Mouse (Mus musculus): ENCODE measurements around the gene Blvra. TPM values are rescaled to one million over a fixed set of nuclear protein-coding genes. Genes with fewer than 3 reads are reported as not detected.

The Blvra gene
- polyA plus RNA-seq, 1 experiment, result 38.9 TPM

GRCm38 (mm10) chr2:127145699-127146098, 75.2 kb downstream of the Blvra start:
- no peak for TF ChIP-seq POLR2A (IDR thresholded peaks at IDR 0.05; ENCODE audit: borderline replicate concordance, insufficient read depth, low read length)
- no peak for TF ChIP-seq CTCF (IDR thresholded peaks at IDR 0.05; ENCODE audit: borderline replicate concordance, insufficient read depth, low read depth, low read length)
- DNase-seq, result no peak
- H3K4me1 ChIP-seq (ENCODE audit: control insufficient read depth, insufficient read depth, low read length), result no peaks in the 10 kb centered on the region; the same call in 1 of the 2 replicates
- 85% methylated on average over 3 of the region's 3 CpGs for WGBS
- no peaks in the 10 kb centered on the region for H3K27me3 ChIP-seq (ENCODE audit: control insufficient read depth, insufficient read depth, low read length)
- H3K27ac ChIP-seq (ENCODE audit: insufficient read depth, low read length), result no peak overlapping the region
- no peak overlapping the region for H3K4me3 ChIP-seq (replicated peaks; ENCODE audit: insufficient read depth, low read depth, low read length)

Other genes with a start within 250 kb of the Blvra start
- 27.6 and 28.9 TPM in 2 replicates for gene Trpm7, start 194.4 kb upstream of the Blvra start, polyA plus RNA-seq (2012; rRNA removed)
- gene Sppl2a, start 137.4 kb upstream of the Blvra start, polyA plus RNA-seq (2012; rRNA removed), result 20.0 and 20.1 TPM in 2 replicates
- gene Ap4e1, start 61.9 kb upstream of the Blvra start, polyA plus RNA-seq (2012; rRNA removed), result 11.1 and 11.4 TPM in 2 replicates
- gene Ncaph, start 63.3 kb downstream of the Blvra start, polyA plus RNA-seq (2012; rRNA removed), result 1.1 and 2.0 TPM in 2 replicates
- 1.2 and 2.0 TPM in 2 replicates for gene Itpripl1, start 72.8 kb downstream of the Blvra start, polyA plus RNA-seq (2012; rRNA removed)
- gene 1810024B03Rik, start 137.6 kb downstream of the Blvra start, polyA plus RNA-seq (2012; rRNA removed), result 1.00 and 1.1 TPM in 2 replicates
- gene Snrnp200, start 137.7 kb downstream of the Blvra start, polyA plus RNA-seq (2012; rRNA removed), result 74.8 and 84.8 TPM in 2 replicates
- 105 and 110 TPM in 2 replicates for gene Ciao1, start 177.2 kb downstream of the Blvra start, polyA plus RNA-seq (2012; rRNA removed)
- 77.9 and 80.3 TPM in 2 replicates for gene Tmem127, start 177.2 kb downstream of the Blvra start, polyA plus RNA-seq (2012; rRNA removed)
- gene Stard7, start 199.6 kb downstream of the Blvra start, polyA plus RNA-seq (2012; rRNA removed), result 88.7 and 92.2 TPM in 2 replicates

All from cerebellum, adult 2 months (tissue).